Mouse (Mus musculus) hindbrain, embryonic 15.5 days (tissue): ENCODE measurements at regions not wholly inside any gene's neighbourhood (a gene's known extent, or its start where the extent isn't known, plus 50 kb on each side); places are given as distances from the start of the nearest gene placed in this dataset.

Experiments used
- ATAC-seq: fragments of 200-750 bp; cut with Nextera tagmentation; 2 replicates; pipeline ENCODE4 v1.8.0; 2017; ENCODE audit warnings: low read depth, moderate number of reproducible peaks, moderate TSS enrichment; ENCODE audit not compliant: low FRiP score
- H3K27ac ChIP-seq: fragments of 300-500 bp; sonication (generic); replicated peaks from 2 replicates; pipeline ENCODE4 v1.5.1; 2015; ENCODE audit warnings: mild to moderate bottlenecking, inconsistent platforms
- H3K27me3 ChIP-seq: fragments of 300-500 bp; sonication (generic); 2 replicates; pipeline ENCODE4 v1.6.1; 2015; ENCODE audit warnings: control low read depth, inconsistent platforms
- H3K36me3 ChIP-seq: fragments of 300-500 bp; sonication (generic); 2 replicates; pipeline ENCODE4 v1.6.1; 2015; ENCODE audit warnings: control low read depth, inconsistent platforms
- H3K4me1 ChIP-seq: fragments of 300-500 bp; sonication (generic); replicated peaks from 2 replicates; pipeline ENCODE4 v1.6.1; 2015; ENCODE audit warnings: control low read depth, inconsistent platforms
- H3K4me2 ChIP-seq: fragments of 300-500 bp; sonication (generic); 2 replicates; pipeline ENCODE4 v1.6.1; 2015; ENCODE audit warnings: moderate library complexity, mild to moderate bottlenecking, inconsistent platforms
- H3K4me3 ChIP-seq: fragments of 300-500 bp; sonication (generic); 2 replicates; pipeline ENCODE4 v1.5.1; 2015; ENCODE audit warnings: mild to moderate bottlenecking, inconsistent platforms
- H3K9ac ChIP-seq: fragments of 300-500 bp; sonication (generic); 2 replicates; pipeline ENCODE4 v1.6.1; 2015; ENCODE audit warnings: inconsistent platforms
- H3K9me3 ChIP-seq: fragments of 300-500 bp; sonication (generic); 2 replicates; pipeline ENCODE4 v1.6.1; 2016; ENCODE audit warnings: control low read depth, inconsistent platforms
- WGBS: fragments of 180-500 bp; shearing (Covaris S2); methylation state at CpG from one replicate; pipeline ENCODE4 v1.1.7; 2015; 5-methylcytosine and 5-hydroxymethylcytosine counted together

- H3K4me3 ChIP-seq, result no peak overlapping the region
- no peak for ATAC-seq
- no peak overlapping the region for H3K4me2 ChIP-seq
- WGBS, result 32% methylated on average over 5 of the region's 7 CpGs
- peaks cover 19% of the 10 kb centered on the region; the same call in 1 of the 2 replicates for H3K27me3 ChIP-seq
- H3K27ac ChIP-seq, result no peak overlapping the region
- H3K4me1 ChIP-seq, result peaks cover 41% of the 10 kb centered on the region
- no peak overlapping the region for H3K9ac ChIP-seq
- no peaks in the 10 kb centered on the region for H3K36me3 ChIP-seq
- no peaks in the 10 kb centered on the region for H3K9me3 ChIP-seq
These were observed 70.7 kb upstream of the Ppp2r5c start for GRCm38 (mm10) chr12:110376062-110376837.

- Histone ChIP-seq H3K9me3 (no peaks in the 10 kb centered on the region), H3K4me3 (no peak overlapping the region)
- ATAC-seq, result no peak
These were observed 70.1 kb upstream of the Ppp2r5c start for GRCm38 (mm10) chr12:110376838-110377150.

GRCm38 (mm10) chr12:110377306-110377705, 69.6 kb upstream of the Ppp2r5c start:
- no peaks in the 10 kb centered on the region for H3K9me3 ChIP-seq
- 54% methylated on average over 6 of the region's 6 CpGs for WGBS
- H3K27ac ChIP-seq, result no peak overlapping the region
- no peak for ATAC-seq
- H3K4me3 ChIP-seq, result no peak overlapping the region
- H3K4me2 ChIP-seq, result no peak overlapping the region
- H3K27me3 ChIP-seq, result peaks cover 17% of the 10 kb centered on the region; the same call in 1 of the 2 replicates
- H3K9ac ChIP-seq, result no peak overlapping the region
- no peaks in the 10 kb centered on the region for H3K36me3 ChIP-seq
- H3K4me1 ChIP-seq, result peaks cover 41% of the 10 kb centered on the region

More at GRCm38 (mm10) chr12:110376838-110377150, 70.1 kb upstream of the Ppp2r5c start:
- Histone ChIP-seq H3K27ac (no peak overlapping the region), H3K4me1 (peaks cover 41% of the 10 kb centered on the region), H3K9ac (no peak overlapping the region), H3K27me3 (peaks cover 19% of the 10 kb centered on the region; the same call in 1 of the 2 replicates), H3K36me3 (no peaks in the 10 kb centered on the region), H3K4me2 (no peak overlapping the region)
- 64% methylated on average over 4 of the region's 4 CpGs for WGBS

- H3K36me3 ChIP-seq, result no peaks in the 10 kb centered on the region
- H3K27ac ChIP-seq, result no peak overlapping the region
- H3K4me1 ChIP-seq, result peaks cover 40% of the 10 kb centered on the region
- H3K9ac ChIP-seq, result no peak overlapping the region
- ATAC-seq, result no peak
- H3K27me3 ChIP-seq, result peaks cover 13% of the 10 kb centered on the region; the same call in 1 of the 2 replicates
- H3K9me3 ChIP-seq, result no peaks in the 10 kb centered on the region
- 74% methylated on average over 10 of the region's 10 CpGs for WGBS
- H3K4me2 ChIP-seq, result no peak overlapping the region
- no peak overlapping the region for H3K4me3 ChIP-seq
These were observed 69.2 kb upstream of the Ppp2r5c start for GRCm38 (mm10) chr12:110377734-110378133.

- Histone ChIP-seq H3K4me1 (peaks cover 35% of the 10 kb centered on the region), H3K27ac (no peak overlapping the region), H3K9ac (no peak overlapping the region), H3K4me3 (no peak overlapping the region), H3K27me3 (peaks cover 13% of the 10 kb centered on the region; the same call in 1 of the 2 replicates), H3K9me3 (no peaks in the 10 kb centered on the region), H3K4me2 (no peak overlapping the region), H3K36me3 (no peaks in the 10 kb centered on the region)
- no peak for ATAC-seq
- WGBS, result 74% methylated on average over 5 of the region's 5 CpGs
These were observed 68.6 kb upstream of the Ppp2r5c start for GRCm38 (mm10) chr12:110378302-110378701.

DNA sequence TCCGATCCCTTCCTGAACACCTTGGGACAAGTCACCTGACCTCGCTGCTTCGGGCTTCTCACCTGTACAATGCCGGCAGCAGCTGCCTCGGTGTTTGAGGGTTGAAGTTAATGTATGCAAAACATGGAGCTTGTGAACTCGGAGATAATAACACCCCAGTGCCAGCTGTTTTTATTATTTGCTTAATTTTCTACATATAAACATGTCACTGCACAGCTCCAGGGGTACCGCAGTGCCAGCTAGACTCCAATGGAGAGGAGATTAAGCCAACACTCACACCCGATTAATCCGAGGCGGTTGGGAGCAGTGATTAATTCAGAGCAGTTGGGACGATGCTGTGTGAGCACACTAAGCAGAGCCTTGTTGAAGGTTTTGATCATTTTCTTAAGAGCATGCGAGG, 67.2 kb upstream of the Ppp2r5c start:
- no peaks in the 10 kb centered on the region for H3K9me3 ChIP-seq
- no peaks in the 10 kb centered on the region for H3K36me3 ChIP-seq
- no peak overlapping the region for H3K9ac ChIP-seq
- peak; percentile 5; the same call in 1 of the 2 replicates for ATAC-seq
- WGBS, result 45% methylated on average over 12 of the region's 12 CpGs
- no peak overlapping the region for H3K4me2 ChIP-seq
- no peak overlapping the region for H3K4me3 ChIP-seq
- H3K4me1 ChIP-seq, result peaks cover 28% of the 10 kb centered on the region
- H3K27me3 ChIP-seq, result peaks cover 7% of the 10 kb centered on the region; the same call in 1 of the 2 replicates
- no peak overlapping the region for H3K27ac ChIP-seq

DNA sequence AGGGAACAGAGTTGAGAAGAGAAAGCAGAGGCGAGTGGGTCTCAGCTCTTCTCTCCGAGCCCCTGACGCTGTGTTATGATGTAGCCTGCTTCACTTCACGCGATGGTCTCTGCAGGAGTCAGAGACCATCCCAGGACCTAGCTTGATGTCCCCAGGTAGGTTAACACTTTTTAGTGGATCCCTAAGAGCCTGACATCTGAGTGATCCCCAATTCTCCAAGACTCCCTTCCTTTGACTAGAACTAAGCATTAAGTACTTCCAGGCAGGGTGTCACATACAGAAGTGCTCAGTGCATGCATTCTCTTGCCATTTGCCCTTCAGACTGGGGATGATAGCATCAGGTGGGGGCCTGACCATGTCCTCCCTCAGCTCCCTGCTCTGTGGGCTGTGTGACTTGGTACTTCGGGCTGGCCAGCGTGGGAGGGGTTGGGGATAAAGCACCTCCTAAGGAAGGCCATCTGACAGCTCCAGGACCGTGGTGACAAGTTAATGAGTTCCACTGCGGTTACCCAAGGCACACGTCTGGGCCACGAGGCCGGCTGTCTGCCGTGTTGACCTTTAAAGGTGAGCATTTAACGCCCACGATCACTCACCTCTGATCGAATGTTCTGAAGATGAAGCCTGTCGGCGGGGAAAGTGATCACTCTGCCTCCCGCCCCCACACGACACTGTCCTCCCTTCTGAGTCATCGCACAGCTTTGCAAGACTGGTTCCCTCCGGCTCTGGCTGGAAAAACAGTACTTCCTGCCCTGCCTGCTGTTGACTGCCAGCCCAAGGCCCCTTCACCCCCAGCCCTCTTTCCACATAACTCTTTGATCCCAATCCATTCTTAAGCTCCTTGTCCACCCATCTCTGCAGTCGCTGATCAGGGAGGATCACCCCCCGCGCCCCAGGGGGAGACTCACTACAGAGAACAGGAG, 65.8 kb upstream of the Ppp2r5c start:
- no peak for ATAC-seq
- H3K4me3 ChIP-seq, result no peak overlapping the region
- no peak overlapping the region for H3K27ac ChIP-seq
- no peaks in the 10 kb centered on the region for H3K9me3 ChIP-seq
- H3K36me3 ChIP-seq, result no peaks in the 10 kb centered on the region
- H3K4me1 ChIP-seq, result peaks cover 18% of the 10 kb centered on the region
- peaks cover 7% of the 10 kb centered on the region; the same call in 1 of the 2 replicates for H3K27me3 ChIP-seq
- WGBS, result 70% methylated on average over 25 of the region's 25 CpGs
- no peak overlapping the region for H3K4me2 ChIP-seq
- no peak overlapping the region for H3K9ac ChIP-seq

GRCm38 (mm10) chr12:110385031-110385430, 61.9 kb upstream of the Ppp2r5c start:
- Histone ChIP-seq H3K4me3 (no peak overlapping the region), H3K4me1 (peaks cover 15% of the 10 kb centered on the region), H3K27ac (no peak overlapping the region), H3K4me2 (peak overlapping the region; percentile 24; the same call in 1 of the 2 replicates), H3K9ac (no peak overlapping the region), H3K9me3 (no peaks in the 10 kb centered on the region), H3K36me3 (no peaks in the 10 kb centered on the region), H3K27me3 (no peaks in the 10 kb centered on the region)
- WGBS, result 47% methylated on average over 20 of the region's 20 CpGs
- no peak for ATAC-seq

GRCm38 (mm10) chr12:110385801-110386599, 60.9 kb upstream of the Ppp2r5c start:
- Histone ChIP-seq H3K4me3 (no peak overlapping the region), H3K9ac (no peak overlapping the region), H3K9me3 (no peaks in the 10 kb centered on the region), H3K27ac (no peak overlapping the region), H3K4me1 (peaks cover 13% of the 10 kb centered on the region), H3K27me3 (no peaks in the 10 kb centered on the region), H3K36me3 (no peaks in the 10 kb centered on the region), H3K4me2 (no peak overlapping the region)
- no peak for ATAC-seq
- WGBS, result 67% methylated on average over 20 of the region's 20 CpGs

- no peak for ATAC-seq
- no peak overlapping the region for H3K4me2 ChIP-seq
- no peaks in the 10 kb centered on the region for H3K36me3 ChIP-seq
- H3K9ac ChIP-seq, result no peak overlapping the region
- no peak overlapping the region for H3K27ac ChIP-seq
- peaks cover 13% of the 10 kb centered on the region for H3K4me1 ChIP-seq
- H3K9me3 ChIP-seq, result no peaks in the 10 kb centered on the region
- no peaks in the 10 kb centered on the region for H3K27me3 ChIP-seq
- no peak overlapping the region for H3K4me3 ChIP-seq
- WGBS, result 50% methylated on average over 11 of the region's 11 CpGs
These were observed 59.9 kb upstream of the Ppp2r5c start for GRCm38 (mm10) chr12:110387056-110387455.

- peaks cover 13% of the 10 kb centered on the region for H3K4me1 ChIP-seq
- no peak for ATAC-seq
- H3K36me3 ChIP-seq, result no peaks in the 10 kb centered on the region
- WGBS, result 58% methylated on average over 4 of the region's 4 CpGs
- H3K4me3 ChIP-seq, result no peak overlapping the region
- no peak overlapping the region for H3K9ac ChIP-seq
- no peaks in the 10 kb centered on the region for H3K27me3 ChIP-seq
- H3K4me2 ChIP-seq, result no peak overlapping the region
- no peaks in the 10 kb centered on the region for H3K9me3 ChIP-seq
- no peak overlapping the region for H3K27ac ChIP-seq
These were observed 59.4 kb upstream of the Ppp2r5c start for GRCm38 (mm10) chr12:110387567-110387966.
